Mouse (Mus musculus) CH12.LX (cell line): Measurements from ENCODE around the gene Xpo6. TPM values are rescaled to one million over a fixed set of nuclear protein-coding genes. Genes with fewer than 3 reads are reported as not detected.

ENCODE experiments used
- DNase-seq: peaks from one replicate; pipeline ENCODE4 v3.0.0-alpha.2; 2013; ENCODE audit errors: extremely low read depth
- H3K27ac ChIP-seq: 2 replicates; pipeline ENCODE4 v1.5.1; 2012; ENCODE audit warnings: low read depth, mild to moderate bottlenecking, control low read depth, moderate library complexity; ENCODE audit not compliant: insufficient read depth
- H3K27me3 ChIP-seq: replicated peaks from 2 replicates; pipeline ENCODE3; 2012; ENCODE audit warnings: inconsistent platforms
- H3K36me3 ChIP-seq, 2 experiments: replicated peaks in 1 of 2; 2 replicates each; pipeline versions ENCODE3 to v1.6.1; 2012; ENCODE audit warnings: inconsistent platforms in 1 of 2, low read length in 1 of 2, mild to moderate bottlenecking in 1 of 2, mixed read lengths in 1 of 2, moderate library complexity in 1 of 2; ENCODE audit not compliant: control insufficient read depth in 1 of 2, insufficient read depth in 1 of 2
- H3K4me1 ChIP-seq, 2 experiments: 2 replicates each; pipeline ENCODE4 v1.6.1; 2012; ENCODE audit warnings: inconsistent platforms in 1 of 2, moderate library complexity in 1 of 2; ENCODE audit not compliant: insufficient read depth in 2 of 2, control insufficient read depth in 1 of 2
- H3K4me2 ChIP-seq: 2 replicates; pipeline ENCODE4 v1.6.1; 2012; ENCODE audit warnings: low read depth, mild to moderate bottlenecking, control low read depth; ENCODE audit not compliant: poor library complexity, insufficient read depth, severe bottlenecking
- H3K4me3 ChIP-seq, 3 experiments: fragments of 150-350 bp in 1 of 3; sonication (generic) in 1 of 3; replicated peaks in 1 of 3; 2 replicates each; pipeline versions ENCODE3 to v1.5.1; 2011 to 2012; ENCODE audit warnings: low read depth in 2 of 3, low read length in 2 of 3, mild to moderate bottlenecking in 2 of 3, moderate library complexity in 2 of 3, control low read depth in 1 of 3, improper control_type of control experiment in 1 of 3, inconsistent platforms in 1 of 3, mixed read lengths in 1 of 3; ENCODE audit not compliant: poor library complexity in 1 of 3
- H3K79me2 ChIP-seq: replicated peaks from 2 replicates; pipeline ENCODE4 v1.6.1; 2012; ENCODE audit warnings: mild to moderate bottlenecking, moderate library complexity; ENCODE audit not compliant: control insufficient read depth, poor library complexity, insufficient read depth, severe bottlenecking; ENCODE audit errors: extremely low read depth
- H3K9ac ChIP-seq: 2 replicates; pipeline ENCODE4 v1.6.1; 2012; ENCODE audit warnings: low read depth, mild to moderate bottlenecking, control low read depth, moderate library complexity; ENCODE audit not compliant: insufficient read depth
- H3K9me3 ChIP-seq: replicated peaks from 2 replicates; pipeline ENCODE3; 2012; ENCODE audit warnings: low read length, inconsistent platforms, mixed read lengths
- BHLHE40 ChIP-seq: IDR thresholded peaks from 2 replicates; pipeline ENCODE4 v1.6.1; 2011; ENCODE audit warnings: mild to moderate bottlenecking, low read depth, low read length, improper control_type of control experiment
- CHD1 ChIP-seq: IDR thresholded peaks from 2 replicates; pipeline ENCODE4 v1.6.1; 2012; ENCODE audit warnings: low read depth, low read length, improper control_type of control experiment, inconsistent platforms
- E2F4 ChIP-seq: IDR thresholded peaks from 2 replicates; pipeline ENCODE4 v1.6.1; 2011; ENCODE audit warnings: low read depth, low read length, improper control_type of control experiment; ENCODE audit not compliant: insufficient replicate concordance
- EP300 ChIP-seq: IDR thresholded peaks from 2 replicates; pipeline ENCODE4 v1.6.1; 2011; ENCODE audit warnings: low read length, improper control_type of control experiment
- ETS1 ChIP-seq: conservative IDR thresholded peaks from 2 replicates; pipeline ENCODE4 v1.6.1; 2012; ENCODE audit warnings: low read depth, mild to moderate bottlenecking, inconsistent platforms, low read length, improper control_type of control experiment, moderate library complexity
- JUN ChIP-seq: IDR thresholded peaks from 2 replicates; pipeline ENCODE4 v1.6.1; 2011; ENCODE audit warnings: low read depth, mild to moderate bottlenecking, low read length, improper control_type of control experiment, moderate library complexity; ENCODE audit not compliant: insufficient read depth
- KAT2A ChIP-seq: IDR thresholded peaks from 2 replicates; pipeline ENCODE4 v1.6.1; 2012; ENCODE audit warnings: low read length, improper control_type of control experiment, inconsistent platforms; ENCODE audit not compliant: insufficient replicate concordance
- MAFK ChIP-seq: IDR thresholded peaks from 2 replicates; pipeline ENCODE4 v1.6.1; 2011; ENCODE audit warnings: low read length, improper control_type of control experiment; ENCODE audit not compliant: insufficient replicate concordance
- MEF2A ChIP-seq: IDR thresholded peaks from 2 replicates; pipeline ENCODE4 v1.6.1; 2014; ENCODE audit warnings: low read depth, mild to moderate bottlenecking, inconsistent platforms, low read length, improper control_type of control experiment, borderline replicate concordance
- PAX5 ChIP-seq: IDR thresholded peaks from 2 replicates; pipeline ENCODE4 v1.6.1; 2012; ENCODE audit warnings: low read length, inconsistent platforms, mixed read lengths
- POLR2AphosphoS2 ChIP-seq: IDR thresholded peaks from 2 replicates; pipeline ENCODE4 v1.6.1; 2011; ENCODE audit warnings: low read depth, low read length, improper control_type of control experiment
- SIN3A ChIP-seq: IDR thresholded peaks from 2 replicates; pipeline ENCODE4 v1.6.1; 2012; ENCODE audit warnings: low read length, improper control_type of control experiment, inconsistent platforms
- SMC3 ChIP-seq: IDR thresholded peaks from 2 replicates; pipeline ENCODE4 v1.6.1; 2011; ENCODE audit warnings: low read depth, low read length, improper control_type of control experiment
- TBP ChIP-seq: conservative IDR thresholded peaks from 2 replicates; pipeline ENCODE4 v1.6.1; 2011; ENCODE audit warnings: low read depth, low read length, improper control_type of control experiment
- USF2 ChIP-seq: conservative IDR thresholded peaks from 2 replicates; pipeline ENCODE4 v1.6.1; 2011; ENCODE audit warnings: low read depth, low read length, improper control_type of control experiment
- ZKSCAN1 ChIP-seq: IDR thresholded peaks from 2 replicates; pipeline ENCODE4 v1.6.1; 2012; ENCODE audit warnings: low read depth, inconsistent platforms, low read length, improper control_type of control experiment, borderline replicate concordance
- ZMIZ1 ChIP-seq: IDR thresholded peaks from 2 replicates; pipeline ENCODE4 v1.6.1; 2012; ENCODE audit warnings: low read depth, mild to moderate bottlenecking, inconsistent platforms, low read length, improper control_type of control experiment
- ZNF384 ChIP-seq: IDR thresholded peaks from 2 replicates; pipeline ENCODE4 v1.6.1; 2012; ENCODE audit warnings: low read depth, low read length, improper control_type of control experiment, inconsistent platforms
- dilution Hi-C: fragments of 300-500 bp; cut with MboI; formaldehyde crosslinking; loops from 2 replicates; pipeline ENCODE4 v1.14.3; 2020; ENCODE audit warnings: low sequenced_read_pairs; ENCODE audit not compliant: extremely low pct_unique_long_range_greater_than_20kb, extremely low pct_ligation_motif_present
- in situ Hi-C: fragments of 300-500 bp; cut with MboI; formaldehyde crosslinking; loops from 3 replicates; pipeline ENCODE4 v1.14.3; 2019; ENCODE audit warnings: low sequenced_read_pairs, low pct_ligation_motif_present, low pct_unique_long_range_greater_than_20kb, mixed read lengths
- polyA plus RNA-seq: library from polyadenylated mRNA; unstranded; fragments of >175 nt; gene quantifications from 2 replicates; pipeline ENCODE4 v1.2.1, GENCODE M21; 2012; ENCODE audit warnings: low read depth; ENCODE audit not compliant: insufficient read length
- total RNA-seq, 2 experiments: library from RNA; depleted of rRNA; stranded (reverse); fragments of 300-350 nt in 1 of 2; fragments of >200 nt in 1 of 2; gene quantifications; 2 replicates each; pipeline ENCODE4 v1.2.3; 2012 to 2014

The Xpo6 gene
- total and polyA plus RNA-seq, 3 experiments, result 49.9 to 149 (median 79.1) TPM

- no peak overlapping the region for H3K27ac ChIP-seq
Measured at GRCm38 (mm10) chr7:126236083-126236793, 35.9 kb upstream of the Xpo6 start.

GRCm38 (mm10) chr7:126234611-126235010, 34.3 kb upstream of the Xpo6 start:
- no peak for DNase-seq
- no peaks in the 10 kb centered on the region for H3K9me3 ChIP-seq
- H3K4me1 ChIP-seq, result peaks cover 7 to 8% of the 10 kb centered on the region in 2 experiments; a peak in 1 of 4 replicates
- no peak overlapping the region for H3K27ac ChIP-seq
- H3K4me3 ChIP-seq, result no peak overlapping the region
- no peak for TF ChIP-seq MEF2A
- TF ChIP-seq EP300, result no peak
- TF ChIP-seq MAFK, result no peak
- TF ChIP-seq E2F4, result no peak
- no peak for TF ChIP-seq CHD1
- no peak for TF ChIP-seq SIN3A
- TF ChIP-seq JUN, result no peak
- TF ChIP-seq USF2, result no peak
- TF ChIP-seq KAT2A, result no peak
- no peak for TF ChIP-seq SMC3
- no peak for TF ChIP-seq ZKSCAN1
- TF ChIP-seq ZNF384, result no peak
- TF ChIP-seq BHLHE40, result no peak
- no peak for TF ChIP-seq POLR2AphosphoS2
- no peaks in the 10 kb centered on the region for H3K79me2 ChIP-seq
- H3K9ac ChIP-seq, result no peak overlapping the region
- H3K36me3 ChIP-seq, result no peaks in the 10 kb centered on the region
- H3K4me2 ChIP-seq, result no peak overlapping the region
- in situ Hi-C loops (no loop called here), dilution Hi-C loops (no loop called here)
- H3K27me3 ChIP-seq, result no peaks in the 10 kb centered on the region

More at GRCm38 (mm10) chr7:126236083-126236793, 35.9 kb upstream of the Xpo6 start:
- Histone ChIP-seq H3K79me2 (no peaks in the 10 kb centered on the region), H3K36me3 (no peaks in the 10 kb centered on the region), H3K4me3 (no peak overlapping the region), H3K9me3 (no peaks in the 10 kb centered on the region), H3K27me3 (no peaks in the 10 kb centered on the region), H3K4me1 (peaks cover 3 to 7% of the 10 kb centered on the region in 2 experiments; a peak in 1 of 4 replicates), H3K9ac (no peak overlapping the region), H3K4me2 (0 out of 2 replicates have a peak overlapping the region, but pooled peaks have one; percentile 27)
- in situ Hi-C loops, result no loop called here
- no peak for DNase-seq
- TF ChIP-seq PAX5 (no peak), ETS1 (0 out of 2 replicates have a peak, but pooled peaks have one; percentile 30), TBP (no peak), MEF2A (peak; percentile 62; the same call in 1 of the 2 replicates), ZMIZ1 (no peak), EP300 (peak; percentile 26; the same call in 1 of the 2 replicates), JUN (no peak)
- dilution Hi-C loops, result no loop called here
